Mouse (Mus musculus) neural tube, embryonic 10.5 days (tissue): ENCODE data around the gene Cacna2d1.

Source experiments
- DNase-seq: peaks from one replicate; pipeline ENCODE4 v3.0.0-alpha.2; 2017; ENCODE audit warnings: low spot score; ENCODE audit errors: extremely low spot score

Gene Cacna2d1

DNA sequence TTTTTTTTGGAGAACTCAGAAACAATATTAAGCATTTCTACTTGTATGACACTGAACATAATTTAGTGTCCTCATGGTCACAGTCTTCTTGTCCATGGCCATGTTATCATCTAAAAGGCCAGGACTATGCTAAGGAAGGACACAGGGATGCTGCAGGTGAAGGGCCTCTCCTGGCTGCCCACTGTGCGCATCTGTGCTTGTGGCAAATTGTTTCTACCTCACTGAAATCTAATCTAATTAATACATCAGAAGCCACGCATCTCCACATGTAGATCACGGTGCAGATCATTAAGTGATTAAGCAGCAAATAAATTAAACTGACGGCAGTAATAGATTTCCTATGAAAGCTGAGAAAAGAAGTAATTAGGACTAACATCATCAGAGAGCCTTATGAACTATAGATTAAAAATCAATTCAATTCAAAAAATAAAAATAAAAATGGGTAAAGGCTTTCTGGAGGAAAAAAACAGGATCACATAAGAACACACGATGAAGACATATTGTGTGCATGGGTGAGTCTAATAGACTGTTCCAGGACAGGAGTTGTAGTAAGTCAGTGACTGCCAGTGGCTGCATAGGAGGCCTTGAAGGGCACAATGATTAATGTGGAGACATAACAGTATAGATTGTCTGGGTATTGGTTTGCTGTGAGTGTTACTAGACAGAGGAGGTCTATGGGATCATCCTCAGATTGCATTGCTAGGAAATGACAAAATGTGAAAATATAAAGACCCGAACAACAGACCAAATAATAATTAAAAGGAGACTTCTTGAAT is 318.4 kb downstream of the Cacna2d1 start:
- no peak for DNase-seq

DNA sequence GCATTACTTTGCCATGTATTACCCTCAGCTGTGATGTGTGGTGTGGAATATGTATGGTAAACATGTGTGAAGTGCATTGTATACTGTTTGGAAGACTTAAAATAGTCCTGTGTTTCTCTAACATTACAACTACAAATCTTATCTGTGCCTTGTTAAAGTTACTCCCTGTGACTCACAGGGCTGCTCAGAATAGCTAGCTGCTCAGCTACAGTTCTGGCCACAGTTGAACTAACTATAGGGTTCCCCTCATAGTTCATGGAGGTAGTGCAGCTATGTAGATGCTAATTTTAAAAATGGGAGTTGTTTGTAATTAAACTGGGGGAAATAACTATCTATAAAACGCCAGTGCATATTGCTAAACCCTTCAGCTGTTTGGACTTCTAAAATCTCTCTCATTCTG is 319.3 kb downstream of the Cacna2d1 start:
- DNase-seq: no peak

DNA sequence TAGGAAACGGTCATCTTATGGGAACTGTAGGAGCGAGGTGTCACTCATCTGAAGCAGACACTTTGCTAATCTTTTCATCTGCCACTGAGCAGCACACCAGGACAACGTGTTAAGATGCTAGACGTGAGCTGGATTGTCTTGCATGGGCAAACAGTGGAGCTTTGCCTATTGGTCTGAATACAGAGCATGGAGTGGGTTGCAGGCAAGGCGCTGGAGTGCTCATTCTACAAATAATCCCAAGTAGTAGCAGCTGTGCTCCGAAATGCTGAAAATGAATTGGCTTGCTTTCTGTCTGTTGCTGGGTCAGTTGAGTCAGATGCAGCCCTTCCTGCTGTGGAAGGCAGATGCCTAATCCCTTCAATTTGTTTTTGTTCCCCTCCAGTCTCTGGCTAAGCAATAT is 330.9 kb downstream of the Cacna2d1 start:
- no peak for DNase-seq

DNA sequence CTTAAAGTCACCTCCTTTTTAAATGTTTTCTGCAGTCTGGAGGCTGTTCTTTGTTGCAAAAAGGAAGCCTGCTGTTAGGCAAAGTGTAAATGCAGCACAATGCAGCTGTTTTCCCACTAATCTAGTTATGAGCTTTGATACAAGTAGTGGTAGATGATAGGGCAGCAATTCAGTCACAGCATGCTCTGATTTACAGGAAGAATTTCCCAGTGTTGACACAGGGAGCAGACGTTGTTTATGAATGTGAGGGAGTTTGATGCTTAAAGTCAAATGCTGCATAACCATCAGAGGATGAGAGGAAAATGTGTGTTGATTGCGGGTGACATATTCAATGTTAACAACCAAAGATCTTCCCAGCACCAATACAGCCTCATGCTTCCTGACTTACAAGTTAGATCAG is 342.6 kb downstream of the Cacna2d1 start:
- no peak for DNase-seq

DNA sequence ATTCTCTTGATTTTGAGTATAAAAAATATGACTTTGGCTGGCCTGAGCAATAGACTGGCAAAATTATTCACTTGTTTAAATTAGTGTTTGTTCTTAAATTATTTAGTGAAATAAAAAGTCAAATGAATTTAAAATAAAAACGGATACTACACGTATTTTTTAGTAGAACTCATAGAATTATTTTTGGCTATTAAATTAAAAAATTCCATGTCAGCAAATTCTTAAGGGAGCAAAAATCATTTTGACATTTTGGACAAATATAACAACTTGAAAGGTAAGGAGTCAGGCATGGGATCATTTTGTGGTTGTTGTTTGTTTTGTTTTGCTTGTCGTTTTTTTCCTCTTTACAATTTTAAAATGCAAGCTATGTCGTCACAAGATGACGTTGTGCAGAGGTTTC is 346.7 kb downstream of the Cacna2d1 start:
- no peak for DNase-seq

DNA sequence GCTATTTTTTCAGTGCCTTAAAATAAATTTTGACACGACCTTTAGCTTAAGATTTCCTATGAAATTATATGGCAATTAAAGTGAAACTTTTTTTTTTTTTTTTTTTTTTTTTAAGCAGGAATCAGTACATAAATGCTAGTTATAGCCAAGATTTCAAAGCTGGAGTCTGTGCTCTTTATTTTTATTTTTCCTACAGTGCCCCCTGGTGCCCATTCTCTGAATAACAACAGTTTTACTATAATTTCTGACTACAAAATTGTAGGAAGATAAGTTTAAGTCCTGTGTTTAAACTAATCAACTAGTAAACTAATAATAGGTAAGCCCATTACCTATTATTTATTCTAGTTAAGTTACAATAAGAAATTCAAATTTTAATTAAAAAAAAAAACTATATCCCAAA is 358.7 kb downstream of the Cacna2d1 start:
- DNase-seq: no peak

DNA sequence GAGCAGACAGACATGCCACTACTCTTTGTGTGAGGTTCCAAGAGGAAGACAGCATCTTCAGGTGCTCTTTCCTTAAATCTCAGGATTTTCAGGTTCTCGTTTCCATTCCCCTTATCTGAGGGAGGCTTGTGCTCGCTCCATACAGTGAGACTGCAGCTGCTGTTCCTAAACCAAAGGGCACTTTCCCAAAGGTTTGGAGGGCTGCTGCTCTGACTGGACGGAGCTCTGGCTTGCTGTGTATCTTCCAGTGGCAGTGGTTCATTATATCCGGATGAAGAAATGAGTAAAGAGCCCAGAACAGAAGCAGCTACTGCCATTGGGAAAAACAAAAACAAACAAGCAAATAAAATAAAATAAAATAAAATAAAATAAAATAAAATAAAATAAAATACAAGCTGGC is 359.3 kb downstream of the Cacna2d1 start:
- no peak for DNase-seq

DNA sequence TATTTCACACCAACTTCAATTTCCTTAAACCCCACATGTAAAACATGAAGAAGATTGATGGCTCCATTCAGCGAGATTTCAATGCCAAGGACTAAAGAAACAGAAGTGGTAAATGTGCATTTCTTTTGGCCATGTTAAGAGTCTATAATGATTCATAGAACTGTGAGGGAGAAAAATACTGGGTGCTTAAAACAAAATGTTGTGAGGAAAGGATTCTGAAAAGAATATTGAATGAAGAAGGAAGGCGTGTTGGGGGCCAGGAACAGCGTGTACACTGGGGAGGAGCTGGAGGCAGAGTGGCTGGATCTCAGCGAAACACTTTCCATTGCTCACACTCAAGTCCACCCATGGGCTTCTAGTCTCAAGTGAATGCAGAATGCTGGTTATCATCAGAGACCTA is 360.2 kb downstream of the Cacna2d1 start:
- no peak for DNase-seq

DNA sequence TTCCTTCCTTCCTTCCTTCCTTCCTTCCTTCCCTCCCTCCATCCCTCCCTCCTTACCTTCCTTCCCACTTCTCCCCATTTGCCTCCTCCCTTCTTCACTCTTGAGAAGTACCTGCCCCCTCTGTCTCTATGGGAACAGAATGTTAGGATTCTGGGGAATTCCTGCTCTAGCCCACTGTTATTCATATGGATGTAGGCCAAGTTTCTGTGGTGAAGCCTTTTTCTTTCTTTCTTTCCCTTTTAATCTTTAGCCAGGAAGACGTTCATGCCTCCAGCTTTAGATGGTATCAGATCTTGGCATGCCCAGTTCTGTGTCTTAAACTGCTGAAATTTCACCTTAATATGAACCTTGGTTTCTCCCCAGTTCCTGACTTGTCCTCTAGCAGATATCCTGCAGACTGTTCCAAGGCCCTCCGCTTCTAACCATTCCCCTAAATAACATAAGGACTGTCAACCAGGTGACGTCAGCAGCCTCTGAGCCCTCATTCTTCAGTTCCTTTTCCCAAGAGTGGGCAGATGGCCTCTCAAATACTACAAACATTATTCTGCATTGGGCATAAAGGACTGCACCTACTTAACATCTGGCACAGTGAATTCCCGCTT is 362.8 kb downstream of the Cacna2d1 start:
- DNase-seq: no peak

DNA sequence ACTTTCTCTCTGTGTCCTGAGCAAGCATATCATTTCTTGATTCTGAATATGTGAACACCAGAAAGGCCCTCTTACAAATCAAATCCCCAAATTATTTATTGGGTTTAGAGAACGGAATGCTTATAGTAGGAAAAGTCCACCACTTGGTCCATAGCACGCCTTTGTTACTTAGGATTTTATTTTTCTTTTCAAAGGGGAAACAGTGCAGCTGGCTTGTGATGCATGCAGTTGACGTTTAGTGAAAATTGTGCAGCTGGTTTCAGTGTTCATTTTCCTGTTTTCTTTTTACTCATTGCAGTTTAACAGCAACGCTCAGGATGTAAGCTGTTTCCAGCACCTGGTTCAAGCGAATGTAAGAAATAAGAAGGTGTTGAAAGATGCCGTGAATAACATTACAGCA is 365.1 kb downstream of the Cacna2d1 start:
- DNase-seq: no peak

DNA sequence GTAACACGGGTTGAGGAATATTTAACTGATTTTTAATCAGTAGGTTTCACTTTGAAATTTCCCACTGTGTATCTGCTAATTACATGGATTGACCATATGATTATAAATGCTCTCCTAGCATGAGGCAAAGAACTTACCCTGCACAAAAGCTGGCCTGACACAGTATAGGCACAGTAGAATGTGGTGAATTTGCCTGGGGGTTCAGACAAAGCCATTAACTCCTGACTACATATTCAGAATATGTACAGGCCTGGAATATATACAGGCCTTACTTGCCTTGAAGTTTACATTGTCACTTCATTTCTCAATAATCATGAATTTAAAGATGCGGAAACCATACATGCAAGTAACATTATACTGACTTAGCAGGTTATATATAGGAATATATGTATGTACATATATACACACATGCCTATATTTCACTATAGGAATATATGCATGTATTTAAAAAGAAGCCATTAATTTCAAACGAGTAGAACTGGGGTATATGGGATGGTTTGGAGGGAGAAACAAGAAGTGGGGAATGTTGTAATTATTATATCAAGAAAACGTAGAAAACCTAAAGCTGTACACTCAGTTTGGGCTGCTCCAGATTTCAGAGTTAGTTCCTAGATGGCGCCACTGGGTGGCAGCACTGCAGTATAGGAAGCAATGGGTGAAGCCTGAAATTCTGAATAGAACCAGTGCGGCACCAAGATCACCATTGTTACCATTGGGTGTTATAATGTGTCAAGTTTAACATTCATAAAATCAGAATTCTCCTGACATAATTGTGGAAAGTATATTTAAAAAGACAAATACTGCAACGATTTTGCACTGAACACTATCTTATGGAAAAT is 374.9 kb downstream of the Cacna2d1 start:
- DNase-seq: peak; percentile 45

DNA sequence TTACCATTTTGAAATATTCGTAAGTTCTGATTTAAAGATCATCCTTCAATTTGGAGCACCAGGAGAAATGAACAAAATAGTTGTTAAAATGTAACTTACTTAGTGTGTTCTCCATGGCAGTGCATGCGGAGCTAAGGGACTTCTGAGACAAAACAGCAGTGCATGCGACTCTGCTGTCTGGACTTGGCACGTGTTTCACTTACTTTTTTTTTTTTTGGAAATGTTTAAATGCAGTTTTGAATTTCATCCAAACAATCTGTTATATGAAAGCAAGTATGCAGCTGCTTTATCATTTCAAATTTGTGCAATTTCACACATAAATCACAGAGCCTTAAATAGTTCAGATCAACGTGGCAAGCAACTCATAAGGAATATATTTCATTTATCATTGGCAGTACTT is 379.8 kb downstream of the Cacna2d1 start:
- DNase-seq: no peak

DNA sequence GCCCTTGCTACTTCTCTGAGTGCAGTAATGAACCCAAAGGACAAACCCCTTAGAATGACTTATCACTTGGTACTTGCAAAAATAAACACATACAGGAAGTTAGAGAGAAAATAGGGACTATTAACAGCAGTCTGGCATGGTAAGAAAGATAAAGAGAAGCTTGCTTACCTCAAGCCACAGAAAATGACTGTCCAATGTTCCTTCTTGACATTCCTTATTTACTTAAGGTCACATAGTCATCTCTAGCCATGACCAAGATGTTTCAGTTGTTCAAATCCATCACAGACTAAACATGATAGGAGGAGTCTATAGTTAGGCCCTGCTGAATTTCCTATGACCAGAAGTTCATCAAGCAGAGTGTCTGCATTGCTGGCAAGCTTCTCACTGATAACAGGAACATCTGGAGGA is 381.5 kb downstream of the Cacna2d1 start:
- DNase-seq: no peak

DNA sequence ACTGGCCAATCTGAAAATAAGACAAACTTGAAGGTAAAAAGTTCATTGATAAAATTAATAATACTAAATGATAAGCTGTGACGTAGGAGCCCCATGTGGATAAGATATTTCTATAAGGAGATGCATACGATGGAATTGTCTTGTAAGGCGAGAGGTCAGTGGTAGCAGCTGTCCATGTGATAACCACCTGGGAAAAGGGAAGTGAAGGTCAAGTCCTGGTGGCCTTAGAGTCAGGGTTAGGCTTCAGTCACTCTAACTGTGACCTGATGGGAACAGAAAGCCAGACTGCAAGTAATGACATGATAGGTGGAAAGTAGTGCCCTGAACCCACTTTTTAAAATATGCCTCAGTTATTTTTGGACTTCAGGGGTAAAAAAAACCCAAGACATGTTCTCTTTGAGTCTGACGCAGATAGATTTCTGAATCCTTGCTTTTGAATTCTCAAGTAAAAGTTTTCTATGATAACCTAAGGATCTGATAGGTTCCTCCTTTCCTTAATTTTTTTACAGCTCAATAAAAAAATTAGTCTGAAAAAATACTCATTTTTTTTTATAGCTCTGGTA is 383.3 kb downstream of the Cacna2d1 start:
- no peak for DNase-seq

DNA sequence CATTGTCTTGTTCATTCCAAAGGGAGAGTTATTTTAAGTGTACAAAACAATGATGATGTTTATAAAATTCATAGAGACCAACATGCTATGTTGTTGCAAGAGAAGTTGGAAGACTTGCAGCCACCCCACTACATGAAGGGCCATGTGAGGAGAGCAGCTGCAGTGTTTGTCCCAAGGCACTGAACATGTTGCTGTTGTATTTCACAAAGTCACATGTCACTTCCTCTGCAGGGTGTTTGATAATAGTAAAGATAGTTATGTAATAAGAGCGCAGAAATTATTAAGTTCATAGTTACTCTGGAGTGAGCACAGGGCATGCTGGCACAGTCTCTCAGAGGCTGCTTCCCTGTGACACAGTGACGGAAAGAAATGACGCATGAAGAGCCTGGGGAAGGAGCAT is 392.1 kb downstream of the Cacna2d1 start:
- DNase-seq: no peak

DNA sequence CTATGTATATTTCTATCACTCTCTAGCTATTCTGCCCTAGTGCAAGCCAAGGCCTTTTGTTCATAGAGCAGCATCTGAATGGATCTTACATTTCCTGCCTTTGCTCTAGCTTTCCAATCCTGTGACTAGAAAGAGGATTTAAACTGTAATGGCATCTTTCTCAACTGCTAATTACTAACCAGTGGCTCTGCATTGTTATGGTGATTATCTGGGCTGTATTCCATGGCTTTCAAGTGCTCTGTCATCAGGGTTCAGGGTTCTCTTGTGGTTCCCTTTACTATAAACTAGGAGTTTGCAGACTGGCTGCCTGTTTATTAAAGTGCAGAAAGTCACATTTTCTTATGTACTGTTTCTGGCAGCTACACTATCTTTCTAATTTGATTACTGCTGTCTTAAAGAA is 410.9 kb downstream of the Cacna2d1 start:
- DNase-seq: no peak

DNA sequence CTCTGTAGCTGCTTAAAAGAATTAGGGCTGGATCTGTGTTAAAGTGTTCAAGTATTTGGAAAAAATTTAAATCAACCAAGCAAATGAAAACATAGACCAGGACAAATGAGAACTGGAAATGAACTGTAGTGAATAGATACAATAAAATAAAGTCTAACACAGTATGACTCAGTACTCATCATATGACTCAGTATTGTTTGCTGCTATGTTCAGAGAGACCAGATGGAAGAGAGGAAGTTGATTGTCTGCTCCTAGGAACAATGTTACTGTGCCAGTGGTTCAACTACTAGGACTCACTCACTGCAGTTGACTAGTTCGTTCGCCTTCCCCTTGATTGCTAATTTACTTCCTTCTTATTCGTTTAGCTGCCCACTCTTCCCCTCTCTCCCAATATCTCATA is 421.3 kb downstream of the Cacna2d1 start:
- no peak for DNase-seq

DNA sequence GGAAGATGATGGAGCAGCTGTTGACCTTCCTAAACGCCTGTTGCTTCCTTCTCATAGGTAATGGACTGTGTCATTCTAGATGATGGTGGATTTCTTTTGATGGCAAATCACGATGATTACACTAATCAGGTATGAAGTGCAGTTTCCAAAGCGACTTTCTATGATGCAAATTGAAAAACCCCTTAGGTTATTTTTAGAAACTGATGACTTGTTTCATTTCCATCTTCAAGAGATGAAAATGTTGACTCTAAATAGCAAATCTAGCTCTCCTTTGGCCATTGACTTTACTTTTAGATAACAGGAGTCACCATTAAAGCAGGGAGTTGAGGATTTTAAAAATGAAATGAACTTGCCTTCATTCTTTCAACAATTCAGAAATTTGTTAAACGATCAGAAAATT is 423.2 kb downstream of the Cacna2d1 start:
- DNase-seq: no peak

DNA sequence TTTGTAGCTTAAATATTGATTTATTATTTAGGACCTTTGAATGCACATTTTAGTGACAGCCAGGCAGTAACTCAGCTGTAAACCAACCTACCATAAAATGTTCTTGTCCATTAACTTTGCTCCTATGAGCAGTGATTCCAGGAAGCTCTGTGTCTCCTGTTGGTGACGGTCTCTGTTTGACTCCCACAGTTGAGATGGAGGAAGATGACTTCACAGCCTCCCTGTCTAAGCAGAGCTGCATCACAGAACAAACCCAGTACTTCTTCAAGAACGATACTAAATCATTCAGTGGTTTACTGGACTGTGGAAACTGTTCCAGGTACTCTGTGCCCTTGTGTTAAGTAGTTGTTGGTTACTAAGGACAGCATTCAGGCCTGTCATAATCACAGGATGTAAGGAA is 427.6 kb downstream of the Cacna2d1 start:
- DNase-seq: no peak

DNA sequence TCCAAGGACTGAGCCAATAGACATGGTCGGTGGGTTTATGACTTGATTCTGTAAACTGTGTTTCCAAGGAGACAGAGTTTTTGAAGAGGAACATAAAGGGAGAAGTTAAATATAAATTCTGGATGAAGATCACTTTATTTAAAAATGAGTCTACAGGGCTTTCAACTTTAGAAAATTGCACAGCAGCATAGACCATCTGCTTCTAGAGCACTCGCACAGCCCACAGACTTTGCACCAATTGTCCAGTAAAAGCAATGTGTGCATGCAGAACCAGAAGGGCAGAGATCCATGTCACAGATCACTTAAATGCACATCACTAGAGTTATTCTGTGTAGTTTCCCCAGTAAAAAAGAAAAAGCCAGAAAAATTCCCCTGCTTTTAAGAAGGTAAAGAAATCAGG is 428.7 kb downstream of the Cacna2d1 start:
- no peak for DNase-seq

DNA sequence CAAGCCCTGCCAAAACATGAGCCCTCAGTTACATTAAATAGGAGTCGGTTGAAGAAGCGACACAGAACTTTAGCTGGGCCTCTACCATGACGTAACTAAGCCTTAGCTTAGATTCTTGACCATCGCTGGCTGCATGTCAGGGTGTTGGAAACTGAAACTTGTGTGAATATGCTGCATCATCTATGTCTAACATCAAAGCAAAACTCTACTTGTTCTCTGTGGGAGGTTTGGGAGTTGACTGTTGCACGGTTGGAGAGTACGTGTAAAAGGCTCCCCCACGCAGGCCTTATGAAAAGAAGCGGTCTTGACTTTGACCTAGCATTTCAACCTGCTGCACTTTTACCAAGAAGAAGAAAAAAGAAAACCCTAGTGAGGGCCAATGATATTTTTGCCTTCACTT is 436.2 kb downstream of the Cacna2d1 start:
- DNase-seq: no peak

DNA sequence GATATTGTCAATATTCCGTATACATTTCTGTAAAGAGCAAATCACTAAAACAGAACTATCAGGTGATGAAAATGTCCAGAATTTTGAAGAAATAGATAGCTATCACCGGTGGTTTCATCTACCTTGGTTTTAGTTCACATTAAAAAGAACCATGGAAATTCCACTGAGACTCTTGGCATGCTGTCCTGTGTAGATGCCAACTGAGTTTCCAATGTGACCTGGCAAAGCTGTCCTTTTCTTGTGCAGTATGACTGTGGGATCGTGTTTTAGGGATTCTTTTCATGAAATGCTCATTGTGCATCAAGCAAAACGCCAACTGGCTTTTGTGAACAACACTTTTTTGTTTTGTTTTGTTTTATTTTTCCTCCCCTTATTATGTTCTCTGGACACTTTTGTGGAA is 439.5 kb downstream of the Cacna2d1 start:
- DNase-seq: no peak
